Mouse (Mus musculus) lung, embryonic 16.5 days (tissue): ENCODE results near the gene Specc1. TPM values are rescaled to one million over a fixed set of nuclear protein-coding genes. Genes with fewer than 3 reads are reported as not detected.

Experiments
- ATAC-seq: fragments of 200-750 bp; cut with Nextera tagmentation; 2 replicates; pipeline ENCODE4 v1.8.0; 2017; ENCODE audit warnings: low read depth, mild to moderate bottlenecking, moderate library complexity
- H3K27ac ChIP-seq: fragments of 300-500 bp; sonication (generic); 2 replicates; pipeline ENCODE4 v1.5.1; 2014; ENCODE audit warnings: mild to moderate bottlenecking, control low read depth, low read length
- H3K27me3 ChIP-seq: fragments of 300-500 bp; sonication (generic); 2 replicates; pipeline ENCODE4 v1.6.1; 2014; ENCODE audit warnings: low read depth, low read length, mixed read lengths; ENCODE audit not compliant: control insufficient read depth, insufficient read depth
- H3K36me3 ChIP-seq: fragments of 300-500 bp; sonication (generic); 2 replicates; pipeline ENCODE4 v1.6.1; 2014; ENCODE audit warnings: low read length; ENCODE audit not compliant: control insufficient read depth, insufficient read depth
- H3K4me1 ChIP-seq: fragments of 300-500 bp; sonication (generic); replicated peaks from 2 replicates; pipeline ENCODE4 v1.6.1; 2014; ENCODE audit warnings: low read length, mixed read lengths; ENCODE audit not compliant: control insufficient read depth, insufficient read depth
- H3K4me2 ChIP-seq: fragments of 300-500 bp; sonication (generic); 2 replicates; pipeline ENCODE4 v1.6.1; 2014; ENCODE audit warnings: low read depth, low read length, control low read depth
- H3K4me3 ChIP-seq: fragments of 300-500 bp; sonication (generic); 2 replicates; pipeline ENCODE4 v1.5.1; 2014; ENCODE audit warnings: mild to moderate bottlenecking, low read length, control low read depth
- H3K9ac ChIP-seq: fragments of 300-500 bp; sonication (generic); 2 replicates; pipeline ENCODE4 v1.6.1; 2014; ENCODE audit warnings: low read length, control low read depth
- H3K9me3 ChIP-seq: fragments of 300-500 bp; sonication (generic); 2 replicates; pipeline ENCODE4 v1.6.1; 2016; ENCODE audit warnings: low read length; ENCODE audit not compliant: control insufficient read depth
- WGBS: fragments of 180-500 bp; shearing (Covaris S2); extraction: QIAGEN DNeasy Blood & Tissue Kit; methylation state at CpG from one replicate; pipeline ENCODE4 v1.1.7; 2014; 5-methylcytosine and 5-hydroxymethylcytosine counted together
- polyA plus RNA-seq: library from polyadenylated mRNA; unstranded; fragments of >200 nt; fragmentation: Nextera tagmentation; extraction: Ambion mirVana; gene quantifications from 2 replicates; pipeline ENCODE4 v1.2.1, GENCODE M21; 2015

Gene Specc1
- polyA plus RNA-seq, 1 experiment from 2014 or later, result 9.7 TPM

- no peaks in the 10 kb centered on the region for H3K9me3 ChIP-seq
- ATAC-seq, result no peak
- H3K36me3 ChIP-seq, result no peaks in the 10 kb centered on the region
- no peaks in the 10 kb centered on the region for H3K27me3 ChIP-seq
- no peak overlapping the region for H3K27ac ChIP-seq
- no peak overlapping the region for H3K9ac ChIP-seq
- no peak overlapping the region for H3K4me2 ChIP-seq
- H3K4me3 ChIP-seq, result no peak overlapping the region
- 79% methylated on average over 1 of the region's 1 CpGs for WGBS
- 0 out of 2 replicates have a peak, but pooled peaks cover 2% of the 10 kb centered on the region for H3K4me1 ChIP-seq
Observed at GRCm38 (mm10) chr11:62202645-62203044, 246.1 kb downstream of the Specc1 start.

GRCm38 (mm10) chr11:62209111-62209510 lies 252.5 kb downstream of the Specc1 start:
- no peak overlapping the region for H3K4me3 ChIP-seq
- ATAC-seq, result no peak
- no peak overlapping the region for H3K27ac ChIP-seq
- H3K9ac ChIP-seq, result no peak overlapping the region
- no peaks in the 10 kb centered on the region for H3K36me3 ChIP-seq
- peaks cover 5% of the 10 kb centered on the region; the same call in 1 of the 2 replicates for H3K4me1 ChIP-seq
- no peak overlapping the region for H3K4me2 ChIP-seq
- no peaks in the 10 kb centered on the region for H3K9me3 ChIP-seq
- H3K27me3 ChIP-seq, result no peaks in the 10 kb centered on the region
- WGBS, result 77% methylated on average over 2 of the region's 2 CpGs

- H3K36me3 ChIP-seq, result no peaks in the 10 kb centered on the region
- no peak overlapping the region for H3K27ac ChIP-seq
- no peak overlapping the region for H3K4me2 ChIP-seq
- no peaks in the 10 kb centered on the region for H3K27me3 ChIP-seq
- H3K4me1 ChIP-seq, result peaks cover 5% of the 10 kb centered on the region; the same call in 1 of the 2 replicates
- no peak overlapping the region for H3K4me3 ChIP-seq
- H3K9me3 ChIP-seq, result no peaks in the 10 kb centered on the region
- WGBS, result 32% methylated on average over 4 of the region's 4 CpGs
- H3K9ac ChIP-seq, result no peak overlapping the region
- no peak for ATAC-seq
Observed at GRCm38 (mm10) chr11:62209891-62210290, 253.3 kb downstream of the Specc1 start.

- peak overlapping the region; percentile 48; the same call in 1 of the 2 replicates for H3K27ac ChIP-seq
- WGBS, result 70% methylated on average over 12 of the region's 12 CpGs
- H3K4me1 ChIP-seq, result peaks cover 5% of the 10 kb centered on the region; the same call in 1 of the 2 replicates
- no peak overlapping the region for H3K9ac ChIP-seq
- no peaks in the 10 kb centered on the region for H3K36me3 ChIP-seq
- ATAC-seq, result no peak; the same call in 1 of the 2 replicates
- no peak overlapping the region for H3K4me2 ChIP-seq
- no peak overlapping the region for H3K4me3 ChIP-seq
- no peaks in the 10 kb centered on the region for H3K9me3 ChIP-seq
- H3K27me3 ChIP-seq, result no peaks in the 10 kb centered on the region
Observed at GRCm38 (mm10) chr11:62213384-62213989, 256.9 kb downstream of the Specc1 start.

- Histone ChIP-seq H3K4me2 (no peak overlapping the region), H3K4me1 (0 out of 2 replicates have a peak, but pooled peaks cover under 1% of the 10 kb centered on the region), H3K4me3 (no peak overlapping the region), H3K36me3 (no peaks in the 10 kb centered on the region), H3K27ac (no peak overlapping the region), H3K9ac (no peak overlapping the region), H3K27me3 (no peaks in the 10 kb centered on the region), H3K9me3 (no peaks in the 10 kb centered on the region)
- WGBS, result 66% methylated on average over 2 of the region's 2 CpGs
- no peak for ATAC-seq
Observed at GRCm38 (mm10) chr11:62215107-62215506, 258.5 kb downstream of the Specc1 start.

- H3K4me1 ChIP-seq, result no peaks in the 10 kb centered on the region
- no peak overlapping the region for H3K4me3 ChIP-seq
- no peaks in the 10 kb centered on the region for H3K36me3 ChIP-seq
- no peak overlapping the region for H3K9ac ChIP-seq
- H3K9me3 ChIP-seq, result no peaks in the 10 kb centered on the region
- no peak overlapping the region for H3K27ac ChIP-seq
- H3K4me2 ChIP-seq, result no peak overlapping the region
- 67% methylated on average over 6 of the region's 6 CpGs for WGBS
- no peak for ATAC-seq
- H3K27me3 ChIP-seq, result no peaks in the 10 kb centered on the region
Observed at GRCm38 (mm10) chr11:62217751-62218150, 261.2 kb downstream of the Specc1 start.

- Histone ChIP-seq H3K9ac (no peak overlapping the region), H3K4me2 (no peak overlapping the region), H3K9me3 (no peaks in the 10 kb centered on the region), H3K4me3 (no peak overlapping the region), H3K4me1 (no peaks in the 10 kb centered on the region; the same call in 1 of the 2 replicates), H3K27me3 (no peaks in the 10 kb centered on the region), H3K36me3 (no peaks in the 10 kb centered on the region), H3K27ac (no peak overlapping the region)
- 73% methylated on average over 7 of the region's 7 CpGs for WGBS
- no peak for ATAC-seq
Observed at GRCm38 (mm10) chr11:62220756-62221510, 264.4 kb downstream of the Specc1 start.

- Histone ChIP-seq H3K9ac (no peak overlapping the region), H3K9me3 (no peaks in the 10 kb centered on the region), H3K4me2 (no peak overlapping the region), H3K36me3 (no peaks in the 10 kb centered on the region), H3K4me1 (no peaks in the 10 kb centered on the region; the same call in 1 of the 2 replicates), H3K27me3 (no peaks in the 10 kb centered on the region), H3K4me3 (no peak overlapping the region), H3K27ac (no peak overlapping the region)
- WGBS, result 80% methylated on average over 5 of the region's 5 CpGs
- ATAC-seq, result no peak
Observed at GRCm38 (mm10) chr11:62223416-62223815, 266.9 kb downstream of the Specc1 start.

GRCm38 (mm10) chr11:62223962-62224361 lies 267.4 kb downstream of the Specc1 start:
- H3K4me2 ChIP-seq, result no peak overlapping the region
- no peak overlapping the region for H3K27ac ChIP-seq
- no peak overlapping the region for H3K4me3 ChIP-seq
- no peaks in the 10 kb centered on the region for H3K9me3 ChIP-seq
- ATAC-seq, result no peak
- H3K27me3 ChIP-seq, result no peaks in the 10 kb centered on the region
- 88% methylated on average over 7 of the region's 7 CpGs for WGBS
- H3K36me3 ChIP-seq, result no peaks in the 10 kb centered on the region
- no peaks in the 10 kb centered on the region; the same call in 1 of the 2 replicates for H3K4me1 ChIP-seq
- no peak overlapping the region for H3K9ac ChIP-seq
